Mouse (Mus musculus): ENCODE results near the gene Rhoj. TPM values are rescaled to one million over a fixed set of nuclear protein-coding genes. Genes with fewer than 3 reads are reported as not detected.
A peak's percentile ranks its signal among the peaks of the same experiment; 100 is the strongest.

Rhoj gene
- polyA plus RNA-seq, 1 experiment from 2014 or later: 19.7 TPM

DNA sequence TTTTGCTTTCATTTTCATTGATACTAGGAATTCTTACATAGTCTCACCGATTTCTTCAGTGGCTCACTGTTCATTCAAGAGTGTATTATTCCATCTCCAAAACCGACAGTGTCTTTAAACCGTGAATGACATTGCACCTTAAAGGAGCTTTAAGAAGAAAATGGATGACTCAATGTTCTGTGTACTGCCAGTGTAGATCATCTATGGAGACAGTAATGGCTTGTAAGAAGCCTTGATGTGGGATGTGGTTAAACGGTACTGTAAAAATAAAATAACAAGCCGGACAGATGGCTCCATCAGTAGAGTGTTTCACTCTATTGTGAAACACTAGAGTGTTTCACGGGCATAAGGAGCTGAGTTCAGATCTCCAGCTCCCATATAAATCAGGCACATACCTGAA, 15.2 kb upstream of the Rhoj start:
- Histone ChIP-seq H3K27me3 (ENCODE audit: control insufficient read depth, insufficient read depth, low read length) (no peaks in the 10 kb centered on the region), H3K4me3 (replicated peaks; ENCODE audit: low read depth, low read length) (no peak overlapping the region), H3K27ac (replicated peaks; ENCODE audit: low read depth, low read length) (no peak overlapping the region), H3K4me2 (ENCODE audit: low read length) (no peak overlapping the region), H3K9ac (replicated peaks; ENCODE audit: low read length) (no peak overlapping the region), H3K9me3 (ENCODE audit: control insufficient read depth, low read length) (no peaks in the 10 kb centered on the region), H3K4me1 (ENCODE audit: control insufficient read depth, insufficient read depth, low read length) (no peaks in the 10 kb centered on the region), H3K36me3 (ENCODE audit: control insufficient read depth, insufficient read depth, low read length) (no peaks in the 10 kb centered on the region)
- 87% methylated on average over 6 of the region's 6 CpGs for WGBS
- no peak for DNase-seq
- no peak for ATAC-seq (ENCODE audit: low FRiP score, low TSS enrichment)

DNA sequence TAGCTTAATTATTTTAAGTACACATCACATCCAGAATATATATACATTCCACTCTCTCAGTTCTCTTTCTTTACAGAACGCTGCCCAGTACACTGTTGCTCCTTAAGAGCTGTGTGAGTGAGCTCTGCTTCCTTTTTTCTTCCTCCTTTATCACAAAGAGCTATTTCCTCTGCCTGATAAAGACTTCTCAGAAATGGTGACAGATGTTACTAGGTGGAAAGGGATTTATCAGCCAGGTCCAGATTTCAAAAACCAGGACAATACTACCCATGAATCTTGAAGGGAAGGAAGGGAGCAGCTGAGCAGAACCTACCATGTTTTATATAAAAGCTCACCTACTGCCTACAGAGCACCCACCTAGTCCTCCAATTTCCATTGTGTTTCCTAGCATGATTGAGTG, 8.3 kb upstream of the Rhoj start:
- whole genome bisulfite sequencing: 88% methylated on average over 1 of the region's 1 CpGs

DNA sequence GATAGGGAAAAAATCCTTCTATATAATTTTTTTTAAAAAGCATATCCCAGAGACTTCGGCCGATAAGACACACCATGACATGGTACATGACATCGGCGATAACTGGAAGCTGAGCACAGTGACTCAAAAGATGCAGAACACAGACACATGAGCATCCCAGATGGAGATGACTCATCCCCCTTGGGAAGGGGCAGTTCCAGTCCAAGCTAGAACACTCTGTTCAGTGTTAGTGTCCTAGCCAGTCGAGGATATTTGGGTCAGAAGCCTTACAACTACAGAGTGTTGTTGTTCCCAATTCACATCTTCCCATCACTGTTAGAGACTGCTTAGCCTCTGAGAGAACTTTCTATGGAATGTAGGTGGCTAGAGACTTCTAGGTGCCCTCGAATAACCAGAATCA, 4.0 kb upstream of the Rhoj start:
- Histone ChIP-seq H3K4me2 (ENCODE audit: low read length) (no peak overlapping the region), H3K9ac (replicated peaks; ENCODE audit: low read length) (no peak overlapping the region), H3K36me3 (ENCODE audit: control insufficient read depth, insufficient read depth, low read length) (no peaks in the 10 kb centered on the region), H3K9me3 (ENCODE audit: control insufficient read depth, low read length) (no peaks in the 10 kb centered on the region), H3K27ac (replicated peaks; ENCODE audit: low read depth, low read length) (no peak overlapping the region), H3K4me3 (replicated peaks; ENCODE audit: low read depth, low read length) (no peak overlapping the region), H3K4me1 (ENCODE audit: control insufficient read depth, insufficient read depth, low read length) (peaks cover 6% of the 10 kb centered on the region; the same call in 1 of the 2 replicates), H3K27me3 (ENCODE audit: control insufficient read depth, insufficient read depth, low read length) (no peaks in the 10 kb centered on the region)
- WGBS: 95% methylated on average over 6 of the region's 6 CpGs
- no peak for ATAC-seq (ENCODE audit: low FRiP score, low TSS enrichment)
- no peak for DNase-seq

More for the DNA sequence above, 8.3 kb upstream of the Rhoj start:
- H3K4me1 ChIP-seq (ENCODE audit: control insufficient read depth, insufficient read depth, low read length): no peaks in the 10 kb centered on the region
- no peaks in the 10 kb centered on the region for H3K27me3 ChIP-seq (ENCODE audit: control insufficient read depth, insufficient read depth, low read length)
- no peak overlapping the region for H3K4me3 ChIP-seq (replicated peaks; ENCODE audit: low read depth, low read length)
- DNase-seq (no peak), ATAC-seq (ENCODE audit: low FRiP score, low TSS enrichment) (no peak)
- no peak overlapping the region for H3K9ac ChIP-seq (replicated peaks; ENCODE audit: low read length)
- no peaks in the 10 kb centered on the region for H3K36me3 ChIP-seq (ENCODE audit: control insufficient read depth, insufficient read depth, low read length)
- no peak overlapping the region for H3K4me2 ChIP-seq (ENCODE audit: low read length)
- H3K27ac ChIP-seq (replicated peaks; ENCODE audit: low read depth, low read length): no peak overlapping the region
- no peaks in the 10 kb centered on the region for H3K9me3 ChIP-seq (ENCODE audit: control insufficient read depth, low read length)

DNA sequence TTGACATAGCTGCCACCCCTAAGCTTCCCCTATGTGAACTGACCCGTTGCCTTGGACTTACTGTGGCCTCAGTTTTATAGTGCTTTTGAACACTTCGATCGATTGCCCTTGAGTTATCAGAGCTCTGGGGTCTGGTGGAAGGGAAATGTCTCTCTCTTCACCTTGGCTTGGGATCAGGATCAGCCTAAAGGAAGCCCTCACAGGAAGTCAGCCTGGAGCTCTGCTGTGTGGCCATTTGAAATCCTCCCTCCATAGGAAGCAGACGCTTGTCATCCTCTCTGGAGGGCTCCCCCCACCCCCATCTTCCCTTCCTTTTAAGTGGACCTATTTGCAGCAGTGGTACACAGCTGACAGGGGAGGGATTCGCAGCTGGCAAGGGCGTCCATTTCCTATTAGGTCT, 1.6 kb downstream of the Rhoj start:
- Histone ChIP-seq H3K4me1 (ENCODE audit: control insufficient read depth, insufficient read depth, low read length) (peaks cover 6% of the 10 kb centered on the region; the same call in 1 of the 2 replicates), H3K9ac (replicated peaks; ENCODE audit: low read length) (no peak overlapping the region), H3K27ac (replicated peaks; ENCODE audit: low read depth, low read length) (no peak overlapping the region), H3K27me3 (ENCODE audit: control insufficient read depth, insufficient read depth, low read length) (no peaks in the 10 kb centered on the region), H3K36me3 (ENCODE audit: control insufficient read depth, insufficient read depth, low read length) (no peaks in the 10 kb centered on the region), H3K4me2 (ENCODE audit: low read length) (no peak overlapping the region), H3K4me3 (replicated peaks; ENCODE audit: low read depth, low read length) (no peak overlapping the region), H3K9me3 (ENCODE audit: control insufficient read depth, low read length) (no peaks in the 10 kb centered on the region)
- ATAC-seq (ENCODE audit: low FRiP score, low TSS enrichment): no peak
- DNase-seq: peak; percentile 8
- 57% methylated on average over 6 of the region's 6 CpGs for WGBS

DNA sequence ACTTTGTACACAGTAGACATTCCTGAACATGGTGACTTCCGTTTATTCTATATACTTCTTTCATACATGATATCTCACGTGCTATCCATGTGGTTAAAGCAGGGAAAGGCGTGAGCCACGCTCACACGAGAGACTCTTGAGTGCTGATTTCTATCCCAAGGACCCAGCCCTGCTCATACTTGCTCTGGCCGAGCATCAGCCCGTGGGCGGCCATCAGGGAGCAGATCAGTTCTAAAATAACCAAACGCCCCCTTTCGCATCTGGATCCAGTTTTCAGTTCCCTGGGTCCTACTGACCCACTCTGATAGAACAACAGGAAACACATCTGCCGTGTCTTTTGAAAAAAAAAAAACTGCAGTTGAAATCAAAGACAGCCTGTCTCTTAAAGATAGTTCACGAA, 2.6 kb downstream of the Rhoj start:
- no peaks in the 10 kb centered on the region for H3K9me3 ChIP-seq (ENCODE audit: control insufficient read depth, low read length)
- H3K27me3 ChIP-seq (ENCODE audit: control insufficient read depth, insufficient read depth, low read length): no peaks in the 10 kb centered on the region
- no peak overlapping the region for H3K4me3 ChIP-seq (replicated peaks; ENCODE audit: low read depth, low read length)
- 93% methylated on average over 12 of the region's 12 CpGs for WGBS
- ATAC-seq (ENCODE audit: low FRiP score, low TSS enrichment): no peak
- DNase-seq: no peak
- no peak overlapping the region for H3K9ac ChIP-seq (replicated peaks; ENCODE audit: low read length)
- H3K27ac ChIP-seq (replicated peaks; ENCODE audit: low read depth, low read length): no peak overlapping the region
- no peaks in the 10 kb centered on the region for H3K36me3 ChIP-seq (ENCODE audit: control insufficient read depth, insufficient read depth, low read length)
- H3K4me2 ChIP-seq (ENCODE audit: low read length): no peak overlapping the region; the same call in 1 of the 2 replicates
- H3K4me1 ChIP-seq (ENCODE audit: control insufficient read depth, insufficient read depth, low read length): peaks cover 6% of the 10 kb centered on the region; the same call in 1 of the 2 replicates

DNA sequence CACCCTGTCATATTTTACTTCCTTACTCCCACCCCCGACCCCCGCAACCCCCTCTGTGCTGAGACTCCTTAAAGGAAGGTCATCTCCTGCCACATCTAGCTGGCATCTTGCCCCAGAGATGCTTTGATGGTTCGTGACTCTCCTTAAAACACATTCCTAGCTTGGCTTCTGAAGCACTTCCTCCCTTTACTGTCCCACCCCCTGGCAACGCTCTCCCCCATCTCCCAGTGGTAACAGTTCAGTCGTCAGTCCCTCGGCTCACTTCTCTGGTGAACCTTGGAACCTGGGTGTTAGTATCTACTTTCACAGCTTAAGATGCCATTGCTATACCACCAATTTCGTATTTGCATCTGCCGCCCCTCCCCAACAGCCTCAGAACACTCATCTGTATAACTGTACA, 3.8 kb downstream of the Rhoj start:
- no peak overlapping the region for H3K9ac ChIP-seq (replicated peaks; ENCODE audit: low read length)
- no peak overlapping the region for H3K27ac ChIP-seq (replicated peaks; ENCODE audit: low read depth, low read length)
- H3K4me1 ChIP-seq (ENCODE audit: control insufficient read depth, insufficient read depth, low read length): peaks cover 6% of the 10 kb centered on the region; the same call in 1 of the 2 replicates
- DNase-seq: no peak
- no peak overlapping the region for H3K4me2 ChIP-seq (ENCODE audit: low read length)
- no peak for ATAC-seq (ENCODE audit: low FRiP score, low TSS enrichment)
- no peaks in the 10 kb centered on the region for H3K27me3 ChIP-seq (ENCODE audit: control insufficient read depth, insufficient read depth, low read length)
- H3K9me3 ChIP-seq (ENCODE audit: control insufficient read depth, low read length): no peaks in the 10 kb centered on the region
- no peaks in the 10 kb centered on the region for H3K36me3 ChIP-seq (ENCODE audit: control insufficient read depth, insufficient read depth, low read length)
- H3K4me3 ChIP-seq (replicated peaks; ENCODE audit: low read depth, low read length): no peak overlapping the region
- WGBS: 92% methylated on average over 8 of the region's 8 CpGs

DNA sequence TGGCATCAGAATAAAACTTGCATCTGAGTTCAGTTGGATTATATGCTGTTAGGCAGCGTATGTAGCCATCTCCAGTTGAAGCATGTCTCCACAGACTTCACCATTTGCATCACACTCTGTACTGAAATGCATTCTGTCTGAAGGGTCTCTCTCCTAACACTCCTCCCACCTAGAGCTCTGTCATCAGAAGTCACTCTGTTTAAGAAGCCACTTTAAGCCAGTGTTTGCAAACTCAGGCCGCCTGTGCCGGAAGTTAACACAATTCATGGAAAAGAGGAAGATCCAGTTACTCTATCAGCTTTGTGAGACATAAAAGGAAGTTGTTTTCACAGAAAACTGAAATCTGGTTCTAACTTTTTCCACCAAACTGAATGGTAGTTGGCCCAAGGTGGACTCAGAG, 5.9 kb downstream of the Rhoj start:
- H3K36me3 ChIP-seq (ENCODE audit: control insufficient read depth, insufficient read depth, low read length): no peaks in the 10 kb centered on the region
- no peak overlapping the region for H3K4me3 ChIP-seq (replicated peaks; ENCODE audit: low read depth, low read length)
- H3K4me2 ChIP-seq (ENCODE audit: low read length): no peak overlapping the region
- no peak overlapping the region for H3K27ac ChIP-seq (replicated peaks; ENCODE audit: low read depth, low read length)
- 92% methylated on average over 3 of the region's 3 CpGs for WGBS
- H3K9ac ChIP-seq (replicated peaks; ENCODE audit: low read length): no peak overlapping the region
- no peaks in the 10 kb centered on the region for H3K27me3 ChIP-seq (ENCODE audit: control insufficient read depth, insufficient read depth, low read length)
- H3K4me1 ChIP-seq (ENCODE audit: control insufficient read depth, insufficient read depth, low read length): no peaks in the 10 kb centered on the region
- no peaks in the 10 kb centered on the region for H3K9me3 ChIP-seq (ENCODE audit: control insufficient read depth, low read length)
- ATAC-seq (ENCODE audit: low FRiP score, low TSS enrichment) (no peak), DNase-seq (no peak)

DNA sequence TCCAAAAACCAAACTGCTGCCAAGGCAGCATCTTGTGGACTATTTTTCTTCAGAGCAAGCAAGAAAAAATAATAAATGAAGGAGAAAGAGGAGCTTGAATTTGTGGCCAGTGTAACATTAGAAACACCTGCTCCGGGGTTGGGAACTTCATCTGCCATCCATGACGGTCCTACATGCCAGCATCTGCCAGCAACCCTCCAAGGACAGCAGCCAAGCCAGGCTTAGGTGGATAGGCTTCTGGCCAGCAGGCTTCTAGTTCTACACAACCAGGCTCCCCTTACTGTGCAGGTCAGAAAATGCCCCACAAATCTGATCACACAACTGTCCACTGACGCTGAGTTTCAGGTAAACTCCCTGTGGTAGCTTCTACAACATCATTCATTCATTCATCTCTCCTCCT, 7.7 kb downstream of the Rhoj start:
- Histone ChIP-seq H3K27ac (replicated peaks; ENCODE audit: low read depth, low read length) (no peak overlapping the region), H3K4me2 (ENCODE audit: low read length) (no peak overlapping the region), H3K4me1 (ENCODE audit: control insufficient read depth, insufficient read depth, low read length) (no peaks in the 10 kb centered on the region), H3K36me3 (ENCODE audit: control insufficient read depth, insufficient read depth, low read length) (no peaks in the 10 kb centered on the region), H3K9ac (replicated peaks; ENCODE audit: low read length) (no peak overlapping the region), H3K4me3 (replicated peaks; ENCODE audit: low read depth, low read length) (no peak overlapping the region), H3K9me3 (ENCODE audit: control insufficient read depth, low read length) (no peaks in the 10 kb centered on the region), H3K27me3 (ENCODE audit: control insufficient read depth, insufficient read depth, low read length) (no peaks in the 10 kb centered on the region)
- ATAC-seq (ENCODE audit: low FRiP score, low TSS enrichment): no peak
- 93% methylated on average over 3 of the region's 3 CpGs for WGBS
- DNase-seq: no peak

DNA sequence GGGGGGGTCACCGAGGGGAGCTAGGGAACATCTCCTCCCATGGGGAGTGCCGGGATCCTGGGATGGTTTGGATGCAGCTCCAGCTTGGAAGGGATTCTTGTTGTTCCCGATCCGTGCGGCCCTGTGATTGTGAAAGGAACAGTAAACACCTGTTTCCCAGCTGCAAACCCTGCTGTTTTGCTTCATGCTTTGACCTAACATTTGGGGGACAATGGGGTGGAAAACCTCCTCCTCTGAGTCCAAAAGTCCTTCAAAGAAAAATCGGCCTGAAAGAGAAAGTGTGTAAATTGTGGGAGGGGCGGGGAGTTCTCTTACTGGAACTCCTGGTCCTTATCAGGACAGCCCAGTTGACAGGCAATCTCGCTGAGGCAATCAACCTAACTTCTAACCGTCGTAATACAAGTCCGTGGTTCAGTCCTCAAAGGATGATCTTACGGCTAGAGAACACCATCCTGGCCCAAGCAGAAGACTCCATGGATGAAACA, 12.4 kb downstream of the Rhoj start:
- WGBS: 85% methylated on average over 12 of the region's 12 CpGs

More for the DNA sequence above, 12.4 kb downstream of the Rhoj start:
- H3K36me3 ChIP-seq (ENCODE audit: control insufficient read depth, insufficient read depth, low read length): no peaks in the 10 kb centered on the region
- no peaks in the 10 kb centered on the region for H3K27me3 ChIP-seq (ENCODE audit: control insufficient read depth, insufficient read depth, low read length)
- no peak for DNase-seq
- no peak overlapping the region for H3K27ac ChIP-seq (replicated peaks; ENCODE audit: low read depth, low read length)
- H3K9ac ChIP-seq (replicated peaks; ENCODE audit: low read length): no peak overlapping the region
- H3K4me3 ChIP-seq (replicated peaks; ENCODE audit: low read depth, low read length): no peak overlapping the region
- ATAC-seq (ENCODE audit: low FRiP score, low TSS enrichment): no peak
- no peaks in the 10 kb centered on the region for H3K4me1 ChIP-seq (ENCODE audit: control insufficient read depth, insufficient read depth, low read length)
- H3K9me3 ChIP-seq (ENCODE audit: control insufficient read depth, low read length): no peaks in the 10 kb centered on the region
- no peak overlapping the region for H3K4me2 ChIP-seq (ENCODE audit: low read length)

Measured in midbrain, embryonic 14.5 days (tissue).